Mouse (Mus musculus): ENCODE results near the gene Ucn. TPM values are rescaled to one million over a fixed set of nuclear protein-coding genes. Genes with fewer than 3 reads are reported as not detected.

Gene Ucn
- total RNA-seq, 2 experiments from 2014 or later: not detected

- DNase-seq: no peak
Measured at GRCm38 (mm10) chr5:31108000-31108490, 30.6 kb downstream of the Ucn start, which contains the start of gene Slc30a3. Gene Slc30a3 (minus strand): TSS chr5:31108237.

GRCm38 (mm10) chr5:31105814-31106335 is 32.8 kb downstream of the Ucn start, which contains the start of gene Dnajc5g:
Gene Dnajc5g (plus strand): TSS chr5:31106285.
- DNase-seq: no peak

DNA sequence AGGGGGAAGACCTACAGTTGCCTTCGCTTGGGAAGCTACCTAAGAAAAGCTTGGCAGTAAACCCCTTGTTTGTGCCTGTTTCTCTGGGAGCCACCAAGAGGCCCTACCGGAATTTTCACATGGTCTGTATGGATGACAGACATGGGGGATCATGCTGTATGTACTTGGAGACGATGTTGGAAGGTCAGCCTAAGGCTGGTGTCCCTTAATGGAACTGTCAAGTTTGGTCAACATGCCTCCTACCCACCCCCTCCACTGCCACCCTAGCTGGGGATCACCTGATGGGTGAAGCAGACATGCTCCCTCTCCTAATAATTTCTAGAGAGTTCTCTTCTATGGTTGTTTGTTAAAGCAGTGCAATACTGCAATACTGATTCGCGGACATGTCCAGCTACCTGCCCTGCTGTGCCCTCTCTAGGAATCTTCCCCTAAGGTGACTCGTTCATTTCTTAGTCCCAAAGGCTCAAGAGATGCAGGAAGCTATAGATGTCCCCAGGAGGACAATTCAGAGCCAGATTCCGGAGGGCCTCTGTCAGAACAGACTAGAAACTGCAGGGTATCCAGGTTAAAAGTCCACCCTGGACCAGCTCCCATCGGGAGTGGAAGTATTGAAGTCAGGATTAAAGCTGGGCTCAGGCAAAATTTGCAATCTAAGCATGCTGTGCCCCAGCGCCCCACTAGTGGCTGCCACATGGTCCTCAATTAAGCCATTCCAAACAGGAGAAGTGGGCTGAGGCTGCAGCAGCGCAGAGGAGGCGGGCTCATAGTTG is 42.7 kb downstream of the Ucn start:
- no peak for DNase-seq

- peak; percentile 51 for DNase-seq
Measured at GRCm38 (mm10) chr5:31094799-31095691, 43.6 kb downstream of the Ucn start.

- no peak for DNase-seq
Measured at GRCm38 (mm10) chr5:31094100-31094798, 44.4 kb downstream of the Ucn start.

- DNase-seq: peak; percentile 30
Measured at GRCm38 (mm10) chr5:31093151-31094041, 45.2 kb downstream of the Ucn start.

- no peak for DNase-seq
Measured at GRCm38 (mm10) chr5:31092231-31092975, 46.2 kb downstream of the Ucn start.

Other genes with a start within 250 kb of the Ucn start
- gene Ost4, start 231.0 kb downstream of the Ucn start, total RNA-seq (2021): 100 to 1,000 TPM; 149 to 168 TPM
- 10 to 100 TPM; 42.2 to 60.5 TPM for gene Emilin1, start 225.4 kb downstream of the Ucn start, total RNA-seq (2021)
- gene Khk, start 217.4 kb downstream of the Ucn start, total RNA-seq (2021): 10 to 100 TPM; 27.9 TPM
- gene Cgref1, start 193.2 kb downstream of the Ucn start, total RNA-seq (2021): 10 to 100 TPM in 1 of 2 experiments, 1 to 10 TPM in 1; 8.5 to 15.3 TPM
- 10 to 100 TPM; 76.8 to 83.0 TPM for gene Preb, start 178.5 kb downstream of the Ucn start, total RNA-seq (2021)
- gene Tcf23, start 170.2 kb downstream of the Ucn start, total RNA-seq (2021): under 1 TPM; 0.09 to 0.28 TPM
- 10 to 100 TPM; 67.8 to 75.2 TPM for gene Atraid, start 90.5 kb downstream of the Ucn start, total RNA-seq (2021)
- 1 to 10 TPM; 2.9 to 3.5 TPM for gene Slc5a6, start 89.9 kb downstream of the Ucn start, total RNA-seq (2021)
- 10 to 100 TPM; 20.0 to 29.6 TPM for gene Cad, start 84.0 kb downstream of the Ucn start, total RNA-seq (2021)
- not detected for gene Dnajc5g, start 32.5 kb downstream of the Ucn start, total RNA-seq (2021)
- under 1 TPM; 0.27 to 0.28 TPM for gene Slc30a3, start 30.6 kb downstream of the Ucn start, total RNA-seq (2021)
- 100 to 1,000 TPM; 161 to 173 TPM for gene Trim54, start 22.1 kb downstream of the Ucn start, total RNA-seq (2021)
- 10 to 100 TPM; 40.2 to 41.2 TPM for gene Mpv17, start 15.4 kb upstream of the Ucn start, total RNA-seq (2021)
- gene Gm29609, start 41.1 kb upstream of the Ucn start, total RNA-seq (2021): 1 to 10 TPM in 1 of 2 experiments, under 1 TPM in 1; 0.35 to 1.2 TPM
- gene Gtf3c2, start 41.3 kb upstream of the Ucn start, total RNA-seq (2021): 10 to 100 TPM; 30.7 to 37.4 TPM
- gene Snx17, start 54.4 kb upstream of the Ucn start, total RNA-seq (2021): 10 to 100 TPM; 57.8 to 58.4 TPM
- gene Eif2b4, start 54.6 kb upstream of the Ucn start, total RNA-seq (2021): 10 to 100 TPM; 47.9 to 49.8 TPM
- gene Zfp513, start 63.5 kb upstream of the Ucn start, total RNA-seq (2021): 10 to 100 TPM in 1 of 2 experiments, 1 to 10 TPM in 1; 8.2 to 12.1 TPM
- gene Ppm1g, start 81.9 kb upstream of the Ucn start, total RNA-seq (2021): 10 to 100 TPM; 41.7 to 43.9 TPM
- 10 to 100 TPM; 74.7 to 76.3 TPM for gene Nrbp1, start 102.0 kb upstream of the Ucn start, total RNA-seq (2021)
- gene Gm9970, start 102.4 kb upstream of the Ucn start, total RNA-seq (2021): not detected
- 1 to 10 TPM; 1.5 to 3.0 TPM for gene Krtcap3, start 112.9 kb upstream of the Ucn start, total RNA-seq (2021)
- gene Ift172, start 152.3 kb upstream of the Ucn start, total RNA-seq (2021): 10 to 100 TPM; 20.2 to 27.7 TPM
- 1 to 10 TPM; 8.8 to 10.0 TPM for gene Fndc4, start 157.3 kb upstream of the Ucn start, total RNA-seq (2021)
- under 1 TPM; 0.14 to 0.27 TPM for gene Gckr, start 158.6 kb upstream of the Ucn start, total RNA-seq (2021)